Mouse (Mus musculus): ENCODE measurements around the gene Pls3. TPM values are rescaled to one million over a fixed set of nuclear protein-coding genes. Genes with fewer than 3 reads are reported as not detected.

Pls3 gene
- polyA plus RNA-seq, 1 experiment = 19.7 TPM

GRCm38 (mm10) chrX:75834836-75835235 is 40.1 kb downstream of the Pls3 start:
- TF ChIP-seq POLR2A (IDR thresholded peaks at IDR 0.05; ENCODE audit: borderline replicate concordance, extremely low read depth, insufficient read depth, insufficient read length, poor library complexity, severe bottlenecking) (no peak), CTCF (IDR thresholded peaks at IDR 0.05; ENCODE audit: borderline replicate concordance, extremely low read depth, insufficient read depth, insufficient read length) (no peak)
- no peak for DNase-seq (ENCODE audit: low read depth)

GRCm38 (mm10) chrX:75834286-75834685 is 40.7 kb downstream of the Pls3 start:
- TF ChIP-seq POLR2A (IDR thresholded peaks at IDR 0.05; ENCODE audit: borderline replicate concordance, extremely low read depth, insufficient read depth, insufficient read length, poor library complexity, severe bottlenecking) (no peak), CTCF (IDR thresholded peaks at IDR 0.05; ENCODE audit: borderline replicate concordance, extremely low read depth, insufficient read depth, insufficient read length) (no peak)
- no peak for DNase-seq (ENCODE audit: low read depth)

DNA sequence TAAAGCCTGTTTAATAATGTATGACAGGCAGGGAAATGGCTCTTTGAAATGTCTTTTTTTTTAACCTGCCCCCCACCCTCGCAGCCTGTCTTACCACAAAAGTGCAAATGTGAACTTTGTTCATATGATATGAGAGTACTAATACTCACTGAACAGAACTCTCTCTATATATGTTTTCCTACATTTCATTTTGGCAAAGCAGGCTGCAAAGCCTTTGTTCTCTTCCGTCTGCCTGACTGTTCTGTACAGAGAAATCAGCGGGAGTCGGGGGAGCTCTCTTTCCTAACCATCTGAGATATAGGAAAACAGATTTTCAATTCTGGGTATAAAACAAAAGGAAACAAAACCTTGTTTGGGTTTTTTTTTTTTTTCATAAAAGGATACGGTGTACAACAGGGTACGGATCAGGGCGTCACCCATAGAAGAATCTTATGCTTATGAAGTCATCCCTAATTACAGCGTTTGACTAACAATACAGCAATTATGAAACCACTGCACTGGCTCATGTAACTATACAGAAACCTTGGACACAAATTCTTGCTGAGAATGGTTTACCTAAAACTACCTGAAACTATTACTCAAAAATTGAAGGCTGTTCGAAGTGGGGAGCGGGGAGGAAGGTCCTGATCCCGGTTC is 41.9 kb downstream of the Pls3 start:
- DNase-seq (ENCODE audit: low read depth) = peak; percentile 37
- TF ChIP-seq POLR2A (IDR thresholded peaks at IDR 0.05; ENCODE audit: borderline replicate concordance, extremely low read depth, insufficient read depth, insufficient read length, poor library complexity, severe bottlenecking) (no peak), CTCF (IDR thresholded peaks at IDR 0.05; ENCODE audit: borderline replicate concordance, extremely low read depth, insufficient read depth, insufficient read length) (no peak)

GRCm38 (mm10) chrX:75829867-75830255 is 45.1 kb downstream of the Pls3 start:
- DNase-seq (ENCODE audit: low read depth) = no peak
- TF ChIP-seq CTCF (IDR thresholded peaks at IDR 0.05; ENCODE audit: borderline replicate concordance, extremely low read depth, insufficient read depth, insufficient read length) (no peak), POLR2A (IDR thresholded peaks at IDR 0.05; ENCODE audit: borderline replicate concordance, extremely low read depth, insufficient read depth, insufficient read length, poor library complexity, severe bottlenecking) (no peak)

DNA sequence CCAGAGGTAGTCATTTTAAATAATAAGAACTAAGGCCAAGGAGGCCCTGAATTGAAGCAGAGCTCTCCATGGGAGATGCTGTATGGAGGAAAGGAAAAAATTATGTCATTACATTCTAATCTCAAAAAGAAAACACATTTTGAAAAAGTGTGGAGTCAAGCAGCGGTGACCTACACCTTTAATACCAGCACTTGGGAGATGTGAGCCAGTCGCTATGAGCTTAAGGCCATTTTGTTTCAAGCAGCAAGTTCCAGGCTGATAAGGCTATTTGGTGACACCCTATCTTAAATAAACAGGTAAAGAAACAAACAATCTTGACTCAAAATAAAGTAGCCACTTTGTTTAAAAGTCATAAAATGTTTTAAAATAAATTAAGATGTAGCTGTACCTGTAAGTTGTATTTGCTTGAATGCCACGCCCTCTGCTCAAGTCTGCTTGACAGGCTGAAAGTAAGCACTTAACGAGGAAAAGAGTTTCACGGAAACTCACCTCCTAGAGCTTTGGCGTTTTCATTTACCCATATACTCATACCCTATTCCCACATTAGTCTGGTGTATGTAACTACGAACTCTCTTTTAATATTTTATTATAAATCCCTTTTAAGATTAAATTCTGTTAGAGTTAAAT is 45.6 kb downstream of the Pls3 start:
- no peak for DNase-seq (ENCODE audit: low read depth)
- TF ChIP-seq CTCF (IDR thresholded peaks at IDR 0.05; ENCODE audit: borderline replicate concordance, extremely low read depth, insufficient read depth, insufficient read length) = no peak
- TF ChIP-seq POLR2A (IDR thresholded peaks at IDR 0.05; ENCODE audit: borderline replicate concordance, extremely low read depth, insufficient read depth, insufficient read length, poor library complexity, severe bottlenecking) = no peak

GRCm38 (mm10) chrX:75818647-75819271 is 56.2 kb downstream of the Pls3 start:
- no peak for DNase-seq (ENCODE audit: low read depth)
- TF ChIP-seq CTCF (IDR thresholded peaks at IDR 0.05; ENCODE audit: borderline replicate concordance, extremely low read depth, insufficient read depth, insufficient read length) = no peak
- TF ChIP-seq POLR2A (IDR thresholded peaks at IDR 0.05; ENCODE audit: borderline replicate concordance, extremely low read depth, insufficient read depth, insufficient read length, poor library complexity, severe bottlenecking) = no peak

GRCm38 (mm10) chrX:75814958-75815357 is 60.0 kb downstream of the Pls3 start:
- TF ChIP-seq CTCF (IDR thresholded peaks at IDR 0.05; ENCODE audit: borderline replicate concordance, extremely low read depth, insufficient read depth, insufficient read length) = peak; percentile 11; the same call in 1 of the 2 replicates
- no peak for TF ChIP-seq POLR2A (IDR thresholded peaks at IDR 0.05; ENCODE audit: borderline replicate concordance, extremely low read depth, insufficient read depth, insufficient read length, poor library complexity, severe bottlenecking)
- no peak for DNase-seq (ENCODE audit: low read depth)

DNA sequence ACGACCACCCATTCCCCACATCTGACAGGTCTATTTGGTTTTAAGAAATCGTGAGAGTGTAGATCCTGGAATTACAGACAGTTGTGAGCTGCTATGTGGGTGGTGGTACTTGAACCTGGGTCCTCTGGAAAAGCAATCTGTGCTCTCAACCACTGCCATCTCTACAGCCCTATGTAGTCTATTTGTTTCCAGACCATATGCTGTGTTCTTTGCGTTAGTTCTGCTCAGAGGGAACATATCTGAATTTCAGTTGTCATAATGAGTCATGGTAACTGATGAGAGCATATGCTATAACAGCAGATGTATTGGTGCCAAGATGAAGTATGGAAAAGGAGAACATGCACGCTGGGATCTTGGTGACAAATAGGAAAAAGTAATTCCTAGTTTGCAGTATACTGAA is 60.9 kb downstream of the Pls3 start:
- peak; percentile 24 for DNase-seq (ENCODE audit: low read depth)
- TF ChIP-seq CTCF (IDR thresholded peaks at IDR 0.05; ENCODE audit: borderline replicate concordance, extremely low read depth, insufficient read depth, insufficient read length) (no peak), POLR2A (IDR thresholded peaks at IDR 0.05; ENCODE audit: borderline replicate concordance, extremely low read depth, insufficient read depth, insufficient read length, poor library complexity, severe bottlenecking) (no peak)

DNA sequence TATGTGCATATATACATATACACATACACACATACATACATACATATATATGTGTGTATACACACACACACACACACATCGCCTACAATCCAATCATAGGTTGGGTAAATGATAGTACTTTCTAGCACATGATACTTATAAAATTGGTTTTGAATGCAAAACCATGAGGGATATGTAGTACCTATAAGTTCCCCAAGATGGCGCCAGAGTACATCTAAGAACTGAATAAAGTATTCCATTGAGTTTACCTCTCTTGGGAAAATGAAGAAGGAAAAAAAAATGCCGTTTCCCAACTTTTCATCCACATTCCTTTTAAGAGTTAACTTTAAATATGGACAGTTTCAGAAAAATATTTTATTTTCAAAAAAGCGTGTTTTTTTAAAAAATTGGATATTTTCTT is 78.4 kb downstream of the Pls3 start:
- no peak for TF ChIP-seq POLR2A (IDR thresholded peaks at IDR 0.05; ENCODE audit: borderline replicate concordance, extremely low read depth, insufficient read depth, insufficient read length, poor library complexity, severe bottlenecking)
- 0 out of 2 replicates have a peak, but pooled peaks have one; percentile 4 for TF ChIP-seq CTCF (IDR thresholded peaks at IDR 0.05; ENCODE audit: borderline replicate concordance, extremely low read depth, insufficient read depth, insufficient read length)
- peak; percentile 71 for DNase-seq (ENCODE audit: low read depth)

DNA sequence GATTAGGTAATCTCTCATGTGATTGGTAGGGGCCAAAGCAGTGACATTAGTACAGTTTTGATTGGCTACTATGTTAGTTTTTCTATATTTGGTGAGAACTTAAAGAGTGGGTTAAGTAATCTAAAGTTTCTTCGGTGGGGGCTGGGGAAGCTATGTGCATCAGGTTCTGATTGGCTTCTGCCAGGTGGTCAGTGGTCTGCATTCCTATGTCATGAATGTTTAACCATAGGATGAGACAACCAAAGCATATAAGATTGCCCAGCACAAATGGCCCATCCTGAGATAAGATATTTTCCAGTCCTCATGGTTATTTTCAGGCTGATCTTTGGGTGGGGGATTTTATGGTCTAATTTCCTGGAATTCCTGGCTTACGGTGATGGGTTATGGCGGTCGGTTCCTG is 95.2 kb downstream of the Pls3 start:
- no peak for DNase-seq (ENCODE audit: low read depth)
- TF ChIP-seq CTCF (IDR thresholded peaks at IDR 0.05; ENCODE audit: borderline replicate concordance, extremely low read depth, insufficient read depth, insufficient read length) (no peak), POLR2A (IDR thresholded peaks at IDR 0.05; ENCODE audit: borderline replicate concordance, extremely low read depth, insufficient read depth, insufficient read length, poor library complexity, severe bottlenecking) (no peak)

GRCm38 (mm10) chrX:75777461-75777860 is 97.5 kb downstream of the Pls3 start:
- peak; percentile 3 for DNase-seq (ENCODE audit: low read depth)
- TF ChIP-seq CTCF (IDR thresholded peaks at IDR 0.05; ENCODE audit: borderline replicate concordance, extremely low read depth, insufficient read depth, insufficient read length) = peak; percentile 32; the same call in 1 of the 2 replicates
- no peak for TF ChIP-seq POLR2A (IDR thresholded peaks at IDR 0.05; ENCODE audit: borderline replicate concordance, extremely low read depth, insufficient read depth, insufficient read length, poor library complexity, severe bottlenecking)
